Mouse (Mus musculus) layer of hippocampus, postnatal 36 days (tissue): ENCODE data around the gene Cfap54. TPM values are rescaled to one million over a fixed set of nuclear protein-coding genes. Genes with fewer than 3 reads are reported as not detected.

Experiments used
- DNase-seq, 2 experiments: peaks; one replicate each; pipeline ENCODE4 v3.0.0; 2022
- total RNA-seq, 2 experiments: library from RNA; stranded (reverse); gene quantifications; 2 replicates each; pipeline ENCODE4 v1.2.3; 2021

Cfap54 gene
- total RNA-seq, 2 experiments from 2014 or later: 17.8 to 18.1 TPM

DNA sequence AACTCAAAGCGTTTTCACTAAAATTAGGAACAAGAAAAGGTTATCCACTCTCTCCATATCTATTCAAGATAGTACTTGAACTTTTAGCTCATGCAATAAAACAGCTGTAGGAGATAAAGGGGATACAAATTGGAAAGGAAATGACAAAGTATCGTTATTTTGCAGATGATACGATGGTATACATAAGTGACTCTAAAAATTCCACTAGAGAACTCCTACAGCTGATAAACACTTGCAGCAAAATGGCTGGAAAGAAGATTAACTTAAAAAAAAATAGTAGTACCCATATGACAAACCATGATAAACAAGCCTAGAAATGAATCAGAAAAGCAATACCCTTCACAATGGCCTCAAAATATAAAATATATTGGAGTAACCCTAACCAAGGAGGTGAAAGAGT, 352.7 kb downstream of the Cfap54 start:
- DNase-seq: no peak

Other genes starting within 250 kb of the Cfap54 start
- gene Cdk17, start 79.3 kb upstream of the Cfap54 start, total RNA-seq: 100 to 1,000 TPM; 193 to 200 TPM
- 1 to 10 TPM; 7.4 to 8.9 TPM for gene Elk3, start 229.5 kb upstream of the Cfap54 start, total RNA-seq